Mouse (Mus musculus) liver, postnatal 0 days (tissue): Measurements from ENCODE around the gene Rnf103. TPM values are rescaled to one million over a fixed set of nuclear protein-coding genes. Genes with fewer than 3 reads are reported as not detected.
"Not testable (repeated sequence)": the region's sequence is repeated elsewhere in the genome, so short reads cannot be mapped to it uniquely, and the experiment has no call there.

Experiments
- ATAC-seq: fragments of 200-750 bp; cut with Nextera tagmentation; 2 replicates; pipeline ENCODE4 v1.8.0; 2017; ENCODE audit warnings: mild to moderate bottlenecking, moderate library complexity
- DNase-seq: peaks from one replicate; pipeline ENCODE4 v3.0.0-alpha.2; 2016
- H3K27ac ChIP-seq: fragments of 300-500 bp; sonication (generic); 2 replicates; pipeline ENCODE4 v1.5.1; 2014; ENCODE audit warnings: antibody characterized with exemption, moderate library complexity, mild to moderate bottlenecking, low read depth
- H3K27me3 ChIP-seq: fragments of 300-500 bp; sonication (generic); 2 replicates; pipeline ENCODE4 v1.6.1; 2014; ENCODE audit warnings: low read length, control low read depth, mixed read lengths; ENCODE audit not compliant: insufficient read depth
- H3K36me3 ChIP-seq: fragments of 300-500 bp; sonication (generic); replicated peaks from 2 replicates; pipeline ENCODE4 v1.6.1; 2014; ENCODE audit warnings: mild to moderate bottlenecking, control low read depth, low read length, moderate library complexity, mixed read lengths; ENCODE audit not compliant: insufficient read depth
- H3K4me1 ChIP-seq: fragments of 300-500 bp; sonication (generic); 2 replicates; pipeline ENCODE4 v1.6.1; 2014; ENCODE audit warnings: antibody characterized with exemption, mild to moderate bottlenecking, control low read depth; ENCODE audit not compliant: insufficient read depth
- H3K4me2 ChIP-seq: fragments of 300-500 bp; sonication (generic); 2 replicates; pipeline ENCODE4 v1.6.1; 2014; ENCODE audit warnings: low read depth, mild to moderate bottlenecking, low read length, moderate library complexity, mixed read lengths
- H3K4me3 ChIP-seq: fragments of 300-500 bp; sonication (generic); 2 replicates; pipeline ENCODE4 v1.5.1; 2014; ENCODE audit warnings: low read depth, low read length
- H3K9ac ChIP-seq: fragments of 300-500 bp; sonication (generic); replicated peaks from 2 replicates; pipeline ENCODE4 v1.6.1; 2014; ENCODE audit warnings: mild to moderate bottlenecking, moderate library complexity
- H3K9me3 ChIP-seq: fragments of 300-500 bp; sonication (generic); 2 replicates; pipeline ENCODE4 v1.6.1; 2016; ENCODE audit warnings: mild to moderate bottlenecking, control low read depth, low read length, mixed read lengths
- CTCF ChIP-seq: sonication (generic); IDR thresholded peaks from 2 replicates; pipeline ENCODE4 v1.5.1; 2016; ENCODE audit warnings: antibody characterized with exemption, low read depth
- EP300 ChIP-seq: IDR thresholded peaks from 2 replicates; pipeline ENCODE4 v1.6.1; 2016; ENCODE audit warnings: antibody characterized with exemption, low read depth, mild to moderate bottlenecking
- WGBS: fragments of 180-500 bp; shearing (Covaris S2); extraction: QIAGEN DNeasy Blood & Tissue Kit; methylation state at CpG from one replicate; pipeline ENCODE4 v1.1.7; 2014; ENCODE audit not compliant: insufficient replicate concordance; 5-methylcytosine and 5-hydroxymethylcytosine counted together
- polyA plus RNA-seq: library from polyadenylated mRNA; unstranded; fragments of >200 nt; fragmentation: Nextera tagmentation; extraction: Ambion mirVana; gene quantifications from 2 replicates; pipeline ENCODE4 v1.2.1, GENCODE M21; 2015

Gene Rnf103
- polyA plus RNA-seq, 1 experiment from 2014 or later: 24.0 TPM

- Histone ChIP-seq H3K27me3 (no peaks in the 10 kb centered on the region), H3K27ac (no peak overlapping the region), H3K9me3 (no peaks in the 10 kb centered on the region), H3K4me3 (no peak overlapping the region), H3K4me2 (no peak overlapping the region), H3K36me3 (no peaks in the 10 kb centered on the region), H3K9ac (no peak overlapping the region), H3K4me1 (peaks cover 2% of the 10 kb centered on the region; the same call in 1 of the 2 replicates)
- TF ChIP-seq EP300: no peak
- no peak for TF ChIP-seq CTCF
- WGBS: 53% methylated on average over 5 of the region's 5 CpGs
- DNase-seq (no peak), ATAC-seq (no peak)
Measured at GRCm38 (mm10) chr6:71476783-71477182, 16.9 kb upstream of the Rnf103 start.

- H3K4me2 ChIP-seq, H3K9me3 ChIP-seq, DNase-seq, H3K36me3 ChIP-seq, H3K4me1 ChIP-seq, H3K27me3 ChIP-seq, H3K9ac ChIP-seq, H3K27ac ChIP-seq, H3K4me3 ChIP-seq: not testable (repeated sequence)
- ATAC-seq: peak; percentile 79
- WGBS: 92% methylated on average over 10 of the region's 10 CpGs
Measured at GRCm38 (mm10) chr6:71478816-71479568, 14.7 kb upstream of the Rnf103 start.

GRCm38 (mm10) chr6:71479588-71479987, 14.1 kb upstream of the Rnf103 start:
- WGBS: 65% methylated on average over 2 of the region's 2 CpGs
- H3K36me3 ChIP-seq: not testable (repeated sequence)

GRCm38 (mm10) chr6:71480136-71480535, 13.6 kb upstream of the Rnf103 start:
- 72% methylated on average over 1 of the region's 1 CpGs for WGBS
- no peak overlapping the region for H3K4me2 ChIP-seq
- H3K27me3 ChIP-seq: no peaks in the 10 kb centered on the region
- H3K9ac ChIP-seq: no peak overlapping the region
- no peak overlapping the region for H3K27ac ChIP-seq
- H3K9me3 ChIP-seq: no peaks in the 10 kb centered on the region
- H3K4me3 ChIP-seq: no peak overlapping the region
- H3K36me3 ChIP-seq: no peaks in the 10 kb centered on the region
- DNase-seq (no peak), ATAC-seq (no peak)
- TF ChIP-seq CTCF (no peak), EP300 (no peak)
- H3K4me1 ChIP-seq: peaks cover 4% of the 10 kb centered on the region; the same call in 1 of the 2 replicates

More at GRCm38 (mm10) chr6:71479588-71479987, 14.1 kb upstream of the Rnf103 start:
- ATAC-seq: peak; percentile 91
- H3K9ac ChIP-seq, H3K27me3 ChIP-seq, H3K4me2 ChIP-seq, H3K4me3 ChIP-seq, H3K27ac ChIP-seq, DNase-seq, H3K4me1 ChIP-seq, H3K9me3 ChIP-seq: not testable (repeated sequence)

GRCm38 (mm10) chr6:71481136-71481535, 12.6 kb upstream of the Rnf103 start:
- Histone ChIP-seq H3K27me3 (no peaks in the 10 kb centered on the region), H3K4me3 (no peak overlapping the region), H3K4me2 (no peak overlapping the region), H3K27ac (no peak overlapping the region), H3K9me3 (no peaks in the 10 kb centered on the region), H3K9ac (no peak overlapping the region), H3K4me1 (peaks cover 7% of the 10 kb centered on the region; the same call in 1 of the 2 replicates), H3K36me3 (no peaks in the 10 kb centered on the region)
- 69% methylated on average over 7 of the region's 7 CpGs for WGBS
- ATAC-seq (no peak), DNase-seq (no peak)
- TF ChIP-seq EP300 (no peak), CTCF (no peak)

GRCm38 (mm10) chr6:71485246-71485645, 8.4 kb upstream of the Rnf103 start:
- WGBS: 70% methylated on average over 5 of the region's 5 CpGs

More at GRCm38 (mm10) chr6:71485246-71485645, 8.4 kb upstream of the Rnf103 start:
- Histone ChIP-seq H3K9ac (no peak overlapping the region), H3K4me3 (no peak overlapping the region), H3K9me3 (no peaks in the 10 kb centered on the region), H3K27me3 (no peaks in the 10 kb centered on the region), H3K4me2 (no peak overlapping the region), H3K27ac (peak overlapping the region; percentile 63; the same call in 1 of the 2 replicates), H3K36me3 (no peaks in the 10 kb centered on the region), H3K4me1 (peaks cover 7% of the 10 kb centered on the region; the same call in 1 of the 2 replicates)
- ATAC-seq: no peak
- no peak for DNase-seq
- TF ChIP-seq EP300: no peak
- no peak for TF ChIP-seq CTCF
